Mouse (Mus musculus) cortical plate, adult 2 months (tissue): ENCODE measurements around the gene Vps13d.

Experiments
- CTCF ChIP-seq: fragments of 200-500 bp; IDR thresholded peaks from 2 replicates; pipeline ENCODE4 v1.5.1; 2011; ENCODE audit warnings: mild to moderate bottlenecking, control low read depth, low read length; ENCODE audit not compliant: insufficient read depth; ENCODE audit errors: extremely low read depth
- POLR2A ChIP-seq: fragments of 200-500 bp; IDR thresholded peaks from 2 replicates; pipeline ENCODE4 v1.6.1; 2011; ENCODE audit warnings: mild to moderate bottlenecking, low read length, control low read depth; ENCODE audit not compliant: insufficient read depth; ENCODE audit errors: extremely low read depth

- TF ChIP-seq POLR2A (no peak), CTCF (no peak)
Observed at GRCm38 (mm10) chr4:145032637-145033036, 162.2 kb downstream of the Vps13d start.
